Mouse (Mus musculus) large intestine, adult 2 months (tissue): ENCODE data around the gene Epor. TPM values are rescaled to one million over a fixed set of nuclear protein-coding genes. Genes with fewer than 3 reads are reported as not detected.

Experiments
- DNase-seq: peaks from one replicate; pipeline ENCODE4 v3.0.0-alpha.2; 2012; ENCODE audit warnings: low read depth, low spot score
- WGBS: fragments of 180-500 bp; shearing (Covaris S2); methylation state at CpG from one replicate; pipeline ENCODE4 v1.1.7; 2018; 5-methylcytosine and 5-hydroxymethylcytosine counted together
- polyA plus RNA-seq: library from polyadenylated mRNA; depleted of rRNA; stranded (reverse); fragments of >200 nt; gene quantifications from 2 replicates; pipeline ENCODE4 v1.2.3, GENCODE M21; 2012; rRNA removed

Gene Epor
- polyA plus RNA-seq, 1 experiment: 1.1 TPM

DNA sequence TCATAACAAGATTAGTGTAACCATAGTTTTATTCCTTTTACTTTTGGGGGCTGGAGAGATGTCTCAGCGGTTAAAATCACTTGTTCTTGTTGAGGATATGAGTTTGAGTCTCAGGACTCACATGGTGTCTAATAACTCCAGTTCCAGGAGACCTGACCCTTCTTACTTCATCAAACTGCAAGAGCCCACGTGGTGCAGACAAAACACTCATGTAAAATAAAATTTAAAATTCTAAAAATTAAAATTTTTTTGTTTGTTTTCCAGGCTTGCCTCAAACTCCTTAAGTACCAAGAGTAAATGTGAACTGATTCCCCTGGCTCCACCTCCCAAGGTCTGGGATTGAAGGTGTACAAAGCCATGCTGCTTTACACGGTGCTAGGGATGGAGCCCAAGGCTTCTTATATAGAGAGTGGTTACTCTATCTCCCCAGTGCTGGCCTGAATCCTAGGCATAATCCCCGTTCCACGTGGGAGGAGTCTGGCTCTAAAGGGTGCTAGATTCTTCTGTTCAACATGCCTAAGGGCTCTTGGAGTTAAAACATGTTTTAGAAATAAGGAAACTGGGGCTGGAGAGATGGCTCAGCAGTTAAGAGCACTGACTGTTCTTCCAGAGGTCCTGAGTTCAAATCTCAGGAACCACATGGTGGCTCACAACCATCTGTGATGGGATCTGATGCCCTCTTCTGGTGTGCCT lies 44.5 kb downstream of the Epor start:
- 31% methylated on average over 5 of the region's 5 CpGs for WGBS
- DNase-seq: no peak

DNA sequence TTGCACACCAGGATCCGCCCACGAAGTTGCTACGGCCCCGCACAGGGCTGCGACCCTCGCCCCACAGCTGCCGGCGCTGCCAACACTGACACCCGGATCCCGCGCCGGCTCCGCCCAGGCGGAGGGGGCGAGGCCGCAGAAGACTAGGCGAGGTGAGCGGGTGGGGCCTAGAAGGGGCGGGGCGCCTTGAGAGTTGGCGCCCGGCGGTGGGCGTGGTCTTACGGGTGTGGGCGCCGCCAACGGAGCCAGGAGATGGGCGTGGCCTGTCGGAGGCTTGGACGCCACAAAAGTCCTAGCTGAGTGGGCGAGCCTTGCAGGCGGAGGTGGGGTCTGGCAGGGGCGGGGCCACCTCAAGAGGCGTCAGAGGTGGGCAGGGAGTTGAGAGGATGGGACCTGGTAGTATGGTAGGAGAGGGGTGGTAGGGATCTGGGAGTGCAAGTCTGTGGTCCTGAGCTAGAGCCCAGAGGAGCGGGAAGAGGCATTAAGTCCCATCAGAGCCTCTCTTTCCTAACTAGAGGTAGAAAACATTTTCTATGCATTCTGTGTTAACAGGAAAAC lies 45.2 kb downstream of the Epor start, which contains the start of gene Rab3d:
Gene Rab3d (minus strand): TSS at position 158 of the 558 bp plus-strand sequence.
- under 1% methylated on average over 36 of the region's 36 CpGs for WGBS
- DNase-seq: peak; percentile 85

GRCm38 (mm10) chr9:21917493-21918034 lies 45.7 kb downstream of the Epor start:
- no peak for DNase-seq
- 2% methylated on average over 35 of the region's 35 CpGs for WGBS

GRCm38 (mm10) chr9:21916851-21917492 lies 46.3 kb downstream of the Epor start:
- WGBS: 23% methylated on average over 3 of the region's 3 CpGs
- no peak for DNase-seq

GRCm38 (mm10) chr9:21909474-21910223 lies 53.7 kb downstream of the Epor start:
- 82% methylated on average over 10 of the region's 10 CpGs for WGBS
- DNase-seq: no peak

Other genes starting within 250 kb of the Epor start
- gene Ldlr, start 240.0 kb downstream of the Epor start, polyA plus RNA-seq: 64.7 and 74.0 TPM in 2 replicates
- 28.5 and 31.7 TPM in 2 replicates for gene Spc24, start 203.2 kb downstream of the Epor start, polyA plus RNA-seq
- gene Kank2, start 164.8 kb downstream of the Epor start, polyA plus RNA-seq: 11.3 and 16.0 TPM in 2 replicates
- 6.2 and 7.6 TPM in 2 replicates for gene Angptl8, start 128.0 kb downstream of the Epor start, polyA plus RNA-seq
- gene Dock6, start 110.9 kb downstream of the Epor start, polyA plus RNA-seq: 52.5 and 66.4 TPM in 2 replicates
- 70.2 and 84.5 TPM in 2 replicates for gene Rab3d, start 45.3 kb downstream of the Epor start, polyA plus RNA-seq
- gene Ccdc159, start 36.0 kb downstream of the Epor start, polyA plus RNA-seq: 0.98 and 1.9 TPM in 2 replicates
- gene Tmem205, start 36.0 kb downstream of the Epor start, polyA plus RNA-seq: 101 and 102 TPM in 2 replicates
- 2.9 and 3.1 TPM in 2 replicates for gene Plppr2, start 26.5 kb downstream of the Epor start, polyA plus RNA-seq
- 7.4 and 8.0 TPM in 2 replicates for gene Swsap1, start 7.8 kb downstream of the Epor start, polyA plus RNA-seq
- 1.9 and 2.4 TPM in 2 replicates for gene Rgl3, start 25.9 kb upstream of the Epor start, polyA plus RNA-seq
- gene Ccdc151, start 39.1 kb upstream of the Epor start, polyA plus RNA-seq: 0.14 and 0.15 TPM in 2 replicates
- 127 and 130 TPM in 2 replicates for gene Prkcsh, start 39.3 kb upstream of the Epor start, polyA plus RNA-seq
- 0.29 and 0.47 TPM in 2 replicates for gene Elavl3, start 88.5 kb upstream of the Epor start, polyA plus RNA-seq
- gene Gm49318, start 107.8 kb upstream of the Epor start, polyA plus RNA-seq: not detected in 2 replicates
- gene Zfp653, start 107.9 kb upstream of the Epor start, polyA plus RNA-seq: 8.6 and 10.0 TPM in 2 replicates
- gene Ecsit, start 121.9 kb upstream of the Epor start, polyA plus RNA-seq: 47.7 and 48.6 TPM in 2 replicates
- gene Cnn1, start 135.7 kb upstream of the Epor start, polyA plus RNA-seq: 253 and 296 TPM in 2 replicates
- 120 and 148 TPM in 2 replicates for gene Elof1, start 153.7 kb upstream of the Epor start, polyA plus RNA-seq
- 233 and 244 TPM in 2 replicates for gene Acp5, start 172.2 kb upstream of the Epor start, polyA plus RNA-seq
- 45.9 and 50.1 TPM in 2 replicates for gene Pigyl, start 193.3 kb upstream of the Epor start, polyA plus RNA-seq
- gene Zfp872, start 224.6 kb upstream of the Epor start, polyA plus RNA-seq: not detected in 2 replicates